Mouse (Mus musculus): Measurements from ENCODE around the gene Masp2.

DNA sequence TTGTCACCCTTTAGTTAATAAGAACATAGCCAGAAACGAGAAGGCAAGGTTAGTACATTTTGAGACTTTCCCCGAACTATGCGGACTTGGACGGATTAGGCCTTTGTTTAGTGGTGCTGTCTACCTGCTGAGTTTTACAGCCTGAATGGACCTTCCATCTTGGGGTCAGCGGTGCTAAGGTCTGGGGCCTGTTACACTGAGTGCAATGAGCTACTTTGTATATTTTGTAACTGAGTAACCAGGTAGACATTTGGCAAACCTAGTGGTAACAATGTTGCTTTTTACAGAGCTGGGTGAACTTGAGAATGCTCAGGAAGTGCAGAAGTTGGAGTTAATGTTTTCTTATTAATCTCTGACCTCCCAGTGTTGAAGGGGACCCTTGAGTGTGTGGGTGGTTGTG lies 38.8 kb downstream of the Masp2 start:
- TF ChIP-seq EP300 (IDR thresholded peaks at IDR 0.05; ENCODE audit: low read depth) (no peak), CTCF (IDR thresholded peaks at IDR 0.05; ENCODE audit: low read depth) (no peak)
